Mouse (Mus musculus) CD4-positive, CD25-positive, alpha-beta regulatory T cell, adult 4 months (primary cell): ENCODE measurements around the gene Nxph4. TPM values are rescaled to one million over a fixed set of nuclear protein-coding genes. Genes with fewer than 3 reads are reported as not detected.

Experiments used
- ATAC-seq: one replicate; pipeline ENCODE4 v1.8.0; 2017
- polyA plus RNA-seq, 2 experiments: library from polyadenylated mRNA; unstranded; fragments of 100-300 nt; shearing (Covaris generic); gene quantifications; one replicate each; pipeline ENCODE4 v1.2.1; 2017

Gene Nxph4
- polyA plus RNA-seq, 2 experiments from 2014 or later, result not detected

DNA sequence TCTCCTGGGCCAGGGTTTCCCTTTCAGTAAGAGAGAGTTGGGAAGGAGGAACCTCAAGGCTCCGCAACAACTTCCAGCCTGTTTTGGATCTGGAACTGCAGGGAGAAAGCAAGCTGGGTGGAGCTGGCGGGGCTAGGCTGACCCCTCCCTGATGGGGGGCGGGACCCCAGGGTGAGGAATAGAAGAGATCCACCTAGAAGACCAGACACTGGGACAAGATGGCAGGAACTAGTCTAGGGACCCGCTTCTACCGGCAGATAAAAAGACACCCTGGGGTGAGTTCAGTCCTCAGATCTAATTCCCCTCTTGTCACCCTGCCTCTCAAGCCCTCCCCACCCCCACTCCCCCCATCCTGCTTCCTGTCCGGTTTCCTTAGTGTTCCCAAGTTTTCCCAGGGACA, 19.6 kb downstream of the Nxph4 start, which contains the start of gene Ndufa4l2:
Ndufa4l2 (plus strand) TSS at position 204 of the 400 bp plus-strand sequence.
- ATAC-seq, result no peak

GRCm38 (mm10) chr10:127514111-127514698, 20.2 kb downstream of the Nxph4 start:
- no peak for ATAC-seq

DNA sequence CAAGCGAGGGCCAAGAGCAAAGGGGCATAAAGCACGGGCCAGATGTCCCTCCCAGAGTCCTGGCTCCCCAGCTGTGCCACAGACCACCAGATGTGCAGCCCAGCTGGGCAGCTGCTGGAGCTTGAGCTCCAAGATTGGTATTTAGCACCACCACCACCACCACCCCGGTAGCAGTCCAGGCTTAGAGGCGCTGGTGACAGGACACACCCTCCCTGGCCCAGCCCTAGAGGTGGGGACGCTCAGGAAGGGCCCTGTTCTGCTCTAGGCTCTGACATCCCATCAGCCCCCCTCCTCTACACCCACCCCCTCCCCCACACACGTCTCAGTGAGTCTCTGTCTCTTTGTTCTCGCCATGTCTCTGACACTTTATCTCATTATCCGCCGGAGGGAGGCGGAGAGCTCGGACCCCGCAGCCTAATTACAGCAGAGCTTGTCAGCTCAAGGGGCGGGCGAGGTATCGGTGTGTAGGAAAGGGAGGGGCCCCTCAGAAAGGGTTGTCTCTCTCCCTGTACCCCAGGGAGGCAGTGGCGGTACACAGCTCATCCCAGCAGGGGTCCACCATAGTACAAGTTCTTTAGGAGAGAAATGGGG, 20.8 kb downstream of the Nxph4 start:
- ATAC-seq, result no peak

- ATAC-seq, result peak; percentile 80
Measured at GRCm38 (mm10) chr10:127512813-127513212, 21.5 kb downstream of the Nxph4 start.

DNA sequence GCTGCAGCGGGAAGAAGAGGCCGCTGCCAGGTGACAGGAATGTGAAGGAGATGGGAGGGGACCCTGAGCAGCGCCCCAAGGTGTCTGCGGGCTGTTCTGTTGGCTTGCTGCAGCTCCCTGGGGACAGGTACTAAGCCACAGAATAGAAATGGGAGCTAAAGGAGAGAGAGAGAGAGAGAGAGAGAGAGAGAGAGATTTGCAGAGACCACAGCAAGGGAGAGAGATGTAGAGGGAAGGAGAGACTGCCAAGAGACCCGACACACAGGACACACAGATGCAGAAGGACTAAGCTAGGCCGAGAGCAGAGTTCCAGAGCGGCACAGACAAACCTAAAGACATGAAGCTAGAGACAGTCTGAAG, 22.1 kb downstream of the Nxph4 start:
- ATAC-seq, result no peak

DNA sequence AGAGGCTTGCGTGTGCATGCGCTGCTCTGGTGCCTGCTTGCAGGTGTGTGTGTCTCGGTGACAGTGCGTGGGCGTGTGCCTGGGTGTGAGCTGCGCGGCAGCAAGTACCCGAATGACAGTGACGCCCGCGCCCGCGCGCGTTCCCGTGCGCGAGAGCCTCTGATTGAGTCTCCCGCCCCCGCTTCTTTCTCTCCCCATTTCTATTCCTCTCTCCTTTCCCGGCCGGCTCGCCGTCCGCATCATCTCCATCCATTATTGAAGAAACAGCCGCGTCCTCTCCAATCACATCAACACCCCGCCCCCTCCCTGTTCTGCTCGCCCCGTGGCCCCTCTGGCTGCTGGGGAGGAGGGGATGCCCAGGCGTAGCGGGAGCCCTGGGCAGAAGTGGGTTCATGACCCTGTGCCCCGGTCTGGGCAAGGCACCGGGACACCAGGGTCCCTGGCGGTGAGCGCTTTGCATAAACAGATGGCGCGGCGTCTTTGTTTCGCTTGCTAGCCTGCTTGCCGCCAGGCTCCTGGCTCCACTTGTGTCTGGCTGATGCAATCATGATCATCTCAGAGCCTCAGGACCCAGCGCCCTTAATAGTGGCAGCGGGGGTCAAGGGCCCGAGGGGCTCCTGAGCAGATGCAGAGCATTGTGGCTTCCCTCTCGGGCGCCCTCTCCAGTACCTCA, 22.6 kb downstream of the Nxph4 start:
- peak; percentile 19 for ATAC-seq

- ATAC-seq, result no peak
Measured at GRCm38 (mm10) chr10:127510895-127511617, 23.3 kb downstream of the Nxph4 start.

DNA sequence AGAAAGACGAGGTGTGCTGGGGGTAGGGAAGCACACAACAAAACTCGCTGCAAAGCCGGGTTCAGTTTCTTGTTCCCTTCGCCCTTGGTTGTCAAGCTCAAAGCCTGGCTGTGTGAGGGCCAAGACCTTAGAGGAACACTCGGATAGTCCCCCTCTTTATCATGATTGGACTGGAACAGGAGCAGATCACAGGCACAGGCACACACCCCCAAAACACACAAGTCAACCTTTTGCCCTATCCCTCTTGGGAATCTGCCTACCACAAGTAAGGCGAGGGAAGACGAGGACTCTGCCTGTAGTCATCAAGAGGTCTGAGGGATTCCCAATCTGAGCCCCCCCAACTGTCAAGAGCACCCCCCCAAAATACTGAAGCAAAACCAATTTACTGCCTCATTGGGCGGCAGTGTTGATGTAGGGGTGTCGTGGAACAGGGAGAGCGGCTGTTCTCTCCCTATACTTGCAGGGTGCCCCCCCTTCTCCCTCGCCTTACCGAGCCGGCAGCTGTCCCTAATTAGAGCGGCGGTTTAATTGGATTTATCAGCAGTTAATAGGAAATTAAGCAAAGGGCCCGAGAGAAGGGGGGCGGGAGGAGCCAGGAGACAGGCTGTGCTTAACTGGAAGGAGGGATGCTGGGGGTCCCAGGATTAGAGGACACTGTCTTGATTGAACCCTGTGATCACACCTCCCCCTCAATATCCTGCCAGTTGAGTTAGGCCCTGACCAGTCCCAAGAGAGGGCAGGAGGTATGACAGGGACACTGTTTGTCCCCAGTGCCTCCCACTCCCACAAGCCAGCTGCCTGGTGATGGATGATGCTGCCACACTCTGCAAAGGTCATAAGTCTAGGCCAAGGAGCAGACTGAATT, 24.3 kb downstream of the Nxph4 start:
- ATAC-seq, result no peak

GRCm38 (mm10) chr10:127509051-127509836, 25.1 kb downstream of the Nxph4 start:
- ATAC-seq, result peak; percentile 46

- peak; percentile 34 for ATAC-seq
Measured at GRCm38 (mm10) chr10:127508239-127508638, 26.1 kb downstream of the Nxph4 start.

DNA sequence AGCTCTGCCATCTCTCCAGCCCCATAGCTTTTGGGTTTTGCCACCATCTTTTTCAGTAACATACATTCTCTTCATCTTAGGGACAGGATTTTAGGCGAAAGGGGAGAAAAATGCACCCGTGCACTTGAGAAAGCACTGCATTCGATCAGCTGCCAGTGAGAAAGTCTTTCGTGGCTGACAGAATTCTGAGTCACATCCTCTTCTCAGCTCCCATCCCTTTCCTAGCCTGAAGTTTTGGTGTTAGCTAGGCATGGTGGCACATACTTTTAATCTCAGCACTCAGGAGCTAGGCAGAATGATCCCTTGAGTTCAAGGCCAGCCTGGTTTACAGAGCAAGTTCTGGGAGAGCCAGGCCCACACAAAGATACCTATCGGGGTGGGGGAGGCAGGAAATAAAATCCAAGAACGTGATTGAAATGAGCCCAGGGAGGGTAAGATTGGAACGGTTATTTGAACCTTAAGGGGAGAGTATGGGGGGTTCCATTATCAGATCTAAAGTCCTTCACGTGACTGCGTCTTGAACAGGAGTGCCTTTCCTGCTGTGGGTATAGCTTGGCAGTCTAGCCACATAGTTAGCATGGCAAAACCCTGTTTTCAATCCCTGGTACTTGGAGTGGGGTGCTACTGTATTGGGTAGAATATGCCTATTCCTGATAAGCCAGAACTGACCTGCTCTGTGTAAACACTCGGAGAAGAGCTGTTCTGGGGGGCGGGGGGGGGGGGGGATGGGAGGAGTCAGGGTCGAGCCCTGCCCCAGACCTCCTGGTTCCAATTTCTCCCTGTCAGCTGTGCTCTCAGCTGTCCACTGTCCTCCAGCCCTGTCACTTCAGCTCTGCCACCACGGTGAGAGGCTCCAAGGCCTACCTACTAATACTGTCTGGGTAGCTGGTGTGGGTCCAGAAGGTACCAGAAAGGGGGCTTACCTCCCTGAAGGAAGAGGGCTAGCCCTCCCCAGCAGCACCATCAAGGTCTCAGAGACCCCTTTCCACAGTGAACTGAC, 33.2 kb downstream of the Nxph4 start, which contains the start of gene Stac3:
Stac3 (plus strand) TSS at position 793 of the 1,000 bp plus-strand sequence.
- ATAC-seq, result no peak

DNA sequence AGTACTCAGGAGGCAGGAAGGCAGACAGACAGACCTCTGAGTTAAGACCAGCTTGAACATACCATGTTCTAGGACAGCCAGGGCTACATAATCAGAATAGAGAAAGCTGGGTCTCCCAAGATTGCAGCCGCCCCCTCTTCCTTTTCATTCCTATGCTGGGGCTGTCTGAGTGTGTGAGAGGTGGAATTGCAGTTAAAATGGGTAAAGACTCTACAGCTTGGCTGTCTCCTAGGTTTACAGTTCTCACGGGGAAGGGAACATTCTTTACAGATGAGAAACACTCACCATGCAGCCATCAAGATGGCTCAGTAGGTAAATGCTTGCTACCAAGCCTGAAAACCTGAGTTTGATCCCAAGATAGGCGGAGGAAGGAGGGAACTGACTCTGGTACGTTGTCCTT, 34.3 kb downstream of the Nxph4 start:
- no peak for ATAC-seq

DNA sequence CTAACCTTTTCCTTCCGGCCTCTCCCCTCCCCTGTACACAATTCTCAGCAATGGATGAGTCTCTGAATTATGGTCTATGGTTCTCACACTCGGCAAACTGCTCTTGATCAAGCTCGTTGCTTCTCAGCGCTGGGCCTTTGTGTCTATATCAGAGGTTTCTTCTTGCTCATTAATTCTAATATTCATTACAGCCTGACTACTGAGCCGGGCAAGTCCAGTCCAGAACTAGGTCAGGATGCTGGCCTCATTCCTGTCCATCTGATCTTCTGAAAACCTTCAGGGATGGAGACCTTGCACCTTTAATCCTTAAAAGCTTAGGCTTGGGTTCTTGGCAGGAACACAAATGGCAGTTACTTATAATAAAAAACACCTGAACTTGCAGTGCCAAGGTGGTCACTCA, 34.8 kb downstream of the Nxph4 start:
- no peak for ATAC-seq

DNA sequence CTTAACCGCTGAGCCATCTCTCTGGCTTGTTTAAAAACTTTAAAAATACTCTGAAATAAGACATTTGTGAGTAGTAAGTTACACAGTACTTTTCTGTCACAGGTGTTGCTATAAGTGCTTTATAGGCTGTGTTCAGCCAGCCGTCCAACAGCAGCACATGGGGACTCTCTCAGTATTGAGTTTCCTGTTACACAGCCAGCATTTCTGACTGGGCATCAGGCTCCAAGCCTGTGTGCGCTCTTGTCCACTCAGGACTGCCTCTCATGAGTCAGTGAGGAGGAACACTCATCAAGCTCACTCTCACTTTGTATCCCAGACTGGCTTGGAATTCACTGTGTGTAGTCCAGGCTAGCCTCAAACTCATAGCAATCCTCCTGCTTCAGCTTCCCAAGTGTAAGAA, 38.2 kb downstream of the Nxph4 start:
- ATAC-seq, result no peak

DNA sequence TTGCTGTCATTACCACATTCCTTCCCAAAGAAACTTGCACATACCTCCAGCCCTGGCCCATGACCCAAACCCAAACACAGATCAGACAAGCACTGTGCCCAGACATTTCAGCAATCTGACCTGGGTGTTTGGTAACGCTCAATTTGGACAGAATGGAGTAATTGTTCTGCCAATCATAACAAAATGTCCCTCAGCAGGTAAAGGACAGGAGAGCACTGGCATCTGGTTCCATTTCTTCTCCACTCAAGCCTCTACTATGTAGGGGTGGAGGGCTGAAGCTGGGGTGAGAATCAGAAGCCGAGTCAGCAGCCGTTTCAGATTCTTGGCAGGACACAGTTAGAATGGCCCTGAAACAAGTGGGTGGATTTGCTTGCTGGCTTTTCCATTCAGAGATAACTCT, 42.2 kb downstream of the Nxph4 start:
- ATAC-seq, result no peak

DNA sequence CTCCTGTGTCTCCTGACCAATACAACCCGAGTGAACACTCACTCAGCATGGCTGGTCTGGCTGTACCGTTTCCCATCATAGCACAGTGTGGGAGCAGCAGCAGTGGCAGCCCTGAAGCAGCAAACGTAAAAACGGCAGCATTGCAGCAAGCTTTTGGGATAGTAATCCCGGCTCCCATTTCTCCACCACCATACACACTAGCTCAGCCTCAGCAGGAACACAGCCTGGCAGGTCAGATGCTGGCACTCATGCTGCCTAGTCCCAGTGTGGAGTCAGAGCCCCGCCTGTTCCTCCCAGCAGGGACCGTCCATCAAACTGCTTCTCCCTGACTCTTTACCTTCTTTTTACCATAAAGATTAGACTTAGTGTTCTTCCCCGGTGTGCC, 43.2 kb downstream of the Nxph4 start:
- no peak for ATAC-seq

DNA sequence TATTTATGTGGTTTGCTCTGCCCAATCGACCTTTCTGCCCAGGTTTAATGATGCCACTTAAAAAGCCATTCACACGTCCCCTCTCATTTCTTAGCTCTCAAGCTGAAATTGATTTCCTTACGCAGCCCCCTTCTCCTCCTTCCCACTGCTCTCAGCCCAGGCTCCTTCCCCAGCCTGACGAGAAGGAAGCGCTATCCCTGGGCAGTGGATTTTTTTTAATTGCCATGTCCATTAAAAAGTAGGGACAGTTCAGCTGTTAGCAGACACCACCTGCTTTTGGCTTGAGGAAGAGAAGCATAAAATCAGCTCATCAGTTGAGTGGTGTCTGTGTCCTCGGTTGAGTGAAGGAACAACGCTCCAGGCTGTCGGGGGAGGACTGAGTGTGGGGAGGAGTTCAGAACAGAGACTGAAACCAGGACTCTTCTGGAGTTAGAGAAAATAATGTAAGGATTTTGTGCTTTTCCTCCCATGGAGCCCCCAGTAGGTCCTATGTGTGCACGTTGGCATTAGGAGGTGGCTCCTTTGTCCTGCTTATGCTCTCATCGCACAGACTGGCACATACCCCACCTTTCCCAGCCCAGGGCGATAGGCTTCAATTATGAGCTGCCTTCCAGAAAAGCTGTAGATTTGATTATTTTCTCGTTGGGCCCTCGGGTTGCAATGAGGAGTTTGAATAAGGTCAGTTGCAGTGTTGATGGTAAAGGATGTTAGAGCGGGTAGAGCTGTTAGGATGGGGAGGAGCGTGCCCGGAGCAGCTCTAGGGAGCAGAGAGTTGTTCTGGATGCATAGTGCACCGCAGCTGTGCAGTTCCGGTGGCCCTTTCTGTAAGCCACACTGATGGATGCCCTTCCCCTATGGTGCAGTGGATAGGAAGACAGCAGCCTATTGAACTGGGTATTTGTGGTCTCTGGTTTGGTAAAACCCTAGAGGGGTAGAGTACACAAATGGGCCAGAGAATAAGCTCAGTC, 43.9 kb downstream of the Nxph4 start:
- no peak for ATAC-seq

DNA sequence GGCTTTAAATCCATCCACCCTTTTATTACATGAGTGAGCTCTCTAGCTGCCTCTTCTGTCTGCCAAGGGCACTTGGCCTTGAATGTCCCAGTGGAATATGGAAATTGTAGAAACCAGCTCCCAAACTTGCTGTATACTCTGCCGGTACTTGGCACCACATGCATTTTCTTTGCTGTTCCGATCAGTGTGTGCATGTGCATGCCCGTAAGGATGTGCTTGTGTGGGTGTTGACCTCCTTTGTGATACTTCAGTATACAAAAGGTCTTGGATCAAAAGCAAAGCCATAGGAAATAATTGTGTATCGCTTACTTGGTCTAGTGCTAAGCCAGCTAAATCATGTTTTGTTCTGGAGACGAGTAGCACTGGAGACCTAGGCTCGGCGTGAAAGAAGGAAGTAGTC, 45.5 kb downstream of the Nxph4 start:
- no peak for ATAC-seq

GRCm38 (mm10) chr10:127485235-127485634, 49.1 kb downstream of the Nxph4 start:
- no peak for ATAC-seq
